Mouse (Mus musculus): Measurements from ENCODE around the gene Stat4.
A peak's percentile ranks its signal among the peaks of the same experiment; 100 is the strongest.
"Not testable (repeated sequence)": the region's sequence is repeated elsewhere in the genome, so short reads cannot be mapped to it uniquely, and the experiment has no call there.

Gene Stat4

DNA sequence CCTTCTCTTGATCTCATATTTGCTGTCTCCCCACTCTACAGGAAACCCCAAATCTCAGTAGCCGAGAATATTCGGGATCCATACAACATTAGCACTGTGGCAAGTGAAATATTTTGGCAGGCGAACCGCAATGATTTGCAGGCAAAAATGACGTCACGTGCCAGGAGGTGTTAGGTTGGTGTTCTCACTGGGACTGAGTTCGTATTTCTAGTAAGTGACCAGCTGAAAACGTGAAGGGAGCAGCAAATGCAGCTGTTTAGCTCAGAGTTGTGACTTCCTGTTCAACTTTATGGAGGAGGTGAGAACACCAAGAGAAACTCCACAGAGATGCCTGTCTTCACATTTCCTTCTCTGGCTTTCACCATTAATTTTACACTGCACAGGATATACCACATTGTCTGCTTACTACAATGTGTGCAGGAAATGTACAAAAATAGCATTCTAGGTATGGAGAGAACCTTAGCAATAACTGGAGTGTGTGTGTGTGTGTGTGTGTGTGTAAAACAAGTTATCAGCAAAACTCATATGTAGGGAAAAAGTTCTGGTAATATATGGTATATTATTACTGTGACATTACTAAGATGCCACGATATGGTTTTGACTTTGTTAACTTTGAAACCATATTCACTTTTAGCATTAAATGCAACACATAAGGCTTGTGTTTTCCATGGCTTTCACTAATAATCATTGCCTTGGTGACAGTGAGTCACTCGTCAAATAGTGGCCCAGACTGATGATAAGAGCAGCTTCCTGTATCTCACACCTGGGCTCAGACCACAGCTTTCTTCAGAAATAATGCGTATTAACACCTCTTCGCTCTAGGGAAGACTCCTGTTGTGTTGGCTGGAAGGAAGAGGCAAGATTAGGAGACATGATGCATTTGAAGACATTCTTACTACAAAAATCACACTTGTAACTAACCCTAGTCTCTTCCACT, 48.1 kb downstream of the Stat4 start:
- no peak for DNase-seq

DNA sequence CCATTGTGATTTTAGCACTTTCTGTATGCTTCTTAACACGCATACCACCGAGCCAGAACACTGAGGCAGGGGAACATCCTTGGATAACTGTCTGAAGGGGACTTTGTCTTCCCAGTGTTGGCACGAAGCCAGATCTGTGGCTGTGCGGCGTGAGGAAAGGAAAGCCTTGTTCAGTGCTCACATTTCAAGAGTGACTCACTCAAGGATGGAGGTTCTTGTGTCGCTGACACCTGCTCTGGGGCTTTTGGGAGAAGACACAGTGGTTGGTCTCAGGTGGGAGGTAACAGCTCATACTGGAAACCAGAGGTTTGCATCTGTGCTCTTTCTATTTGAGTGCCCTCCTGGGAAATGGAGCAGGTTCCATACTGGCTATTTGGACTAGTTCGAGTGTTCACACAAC, 52.2 kb downstream of the Stat4 start:
- peak in 1 of 2 experiments; percentile 42 for DNase-seq

DNA sequence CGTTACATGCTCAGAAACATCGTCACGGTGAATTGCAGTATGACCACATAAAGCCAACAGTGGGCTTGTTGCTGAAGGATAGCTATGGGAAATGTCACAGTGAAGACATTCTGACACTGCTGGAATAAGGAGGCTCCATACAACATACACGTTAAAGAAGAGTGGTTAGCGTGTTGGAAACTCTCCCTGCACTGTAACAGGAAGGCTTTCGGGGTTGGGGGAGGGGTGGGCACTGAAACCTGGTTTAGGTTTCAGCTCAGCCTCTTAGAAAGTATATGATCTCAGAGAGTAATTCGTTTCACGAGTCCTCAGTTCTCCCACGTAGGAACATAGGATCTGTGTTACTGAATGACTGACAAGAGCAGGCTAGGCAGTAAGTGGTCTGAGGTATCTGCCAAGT, 52.7 kb downstream of the Stat4 start:
- DNase-seq = no peak

DNA sequence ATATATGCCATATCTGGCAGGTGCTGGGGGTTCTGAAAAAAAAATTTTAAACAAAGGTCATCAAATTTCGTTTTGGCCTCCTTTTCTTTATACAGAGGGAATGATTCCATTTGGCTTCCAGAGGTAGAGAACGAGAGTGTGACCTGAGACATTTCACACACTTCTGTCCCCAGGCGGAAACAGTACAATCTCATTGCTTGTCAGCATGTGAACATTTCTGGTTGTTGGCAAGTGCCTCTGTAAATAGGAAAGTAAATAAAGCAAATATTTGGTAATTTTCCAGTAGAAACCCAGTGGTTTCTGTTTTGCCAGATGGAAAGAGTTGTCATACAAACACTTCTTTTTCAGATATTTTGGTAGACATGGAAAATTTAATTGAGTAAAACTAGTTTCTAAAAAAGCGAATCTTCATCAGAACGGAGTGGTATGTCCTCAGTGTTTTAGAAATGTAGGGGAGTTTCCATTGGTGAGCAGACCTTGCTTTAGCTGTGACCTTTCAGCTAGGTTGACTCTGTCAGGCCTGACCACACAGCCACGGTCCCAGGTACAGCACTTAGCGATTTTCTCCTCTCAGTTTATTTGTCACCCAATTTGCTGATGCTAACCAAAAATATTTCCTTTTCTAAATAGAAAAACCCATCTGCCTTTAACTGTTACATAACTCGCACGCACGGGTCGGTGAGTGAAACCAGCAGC, 53.6 kb downstream of the Stat4 start:
- no peak for DNase-seq

DNA sequence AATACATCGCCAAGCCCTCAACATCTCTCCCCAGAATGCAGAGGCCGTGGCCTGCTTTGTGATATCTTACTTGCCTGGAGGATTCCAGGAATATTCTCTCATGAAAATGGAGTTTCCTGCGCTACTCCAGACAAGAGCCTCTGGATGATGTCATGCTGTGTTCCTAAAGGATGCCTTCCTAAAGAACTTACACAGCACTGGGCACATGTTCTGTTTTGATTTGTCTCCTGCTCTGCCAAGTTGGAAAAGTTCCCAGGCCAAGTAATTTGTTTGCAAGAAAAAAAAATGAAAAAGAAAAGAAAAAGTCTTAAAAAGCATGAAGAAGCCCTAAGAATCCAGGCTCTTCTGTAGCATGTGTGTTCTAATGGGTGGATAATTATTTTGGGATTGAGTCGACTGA, 56.2 kb downstream of the Stat4 start:
- no peak for DNase-seq

DNA sequence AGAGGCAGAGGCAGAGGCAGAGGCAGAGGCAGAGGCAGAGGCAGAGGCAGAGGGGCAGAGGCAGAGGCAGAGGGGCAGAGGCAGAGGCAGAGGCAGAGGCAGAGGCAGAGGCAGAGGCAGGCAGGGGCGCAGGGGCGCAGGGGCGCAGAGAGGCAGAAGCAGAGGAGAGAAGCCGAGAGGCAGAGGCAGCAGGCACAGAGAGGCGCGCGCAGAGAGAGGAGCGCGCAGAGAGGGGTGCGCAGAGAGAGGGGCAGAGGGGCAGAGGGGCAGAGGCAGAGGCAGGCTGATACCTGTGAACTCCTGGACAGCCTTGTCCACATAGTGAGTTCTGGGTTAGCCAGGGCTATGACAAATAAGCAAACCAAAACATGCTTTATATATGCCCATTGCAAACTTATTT, 59.9 kb downstream of the Stat4 start:
- DNase-seq = not testable (repeated sequence)

DNA sequence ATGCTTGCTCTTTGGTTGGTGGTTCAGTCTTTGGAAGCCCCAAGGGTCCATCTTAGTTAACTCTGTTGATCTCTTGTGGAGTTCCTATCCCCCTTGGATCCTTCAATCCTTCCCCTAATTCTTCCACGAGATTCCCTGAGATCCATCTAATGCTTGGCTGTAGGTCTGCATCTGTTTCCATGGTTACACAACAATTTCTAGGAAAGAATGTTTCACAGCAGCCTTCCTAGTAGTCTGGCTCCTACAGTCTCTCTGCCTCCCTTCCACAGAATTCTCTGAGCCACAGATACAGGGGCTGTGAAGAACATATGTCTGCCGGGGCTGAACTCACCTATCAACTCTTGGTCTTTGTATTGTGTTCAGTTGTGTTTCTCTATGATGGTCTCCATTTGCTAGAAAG, 61.8 kb downstream of the Stat4 start:
- DNase-seq = no peak

DNA sequence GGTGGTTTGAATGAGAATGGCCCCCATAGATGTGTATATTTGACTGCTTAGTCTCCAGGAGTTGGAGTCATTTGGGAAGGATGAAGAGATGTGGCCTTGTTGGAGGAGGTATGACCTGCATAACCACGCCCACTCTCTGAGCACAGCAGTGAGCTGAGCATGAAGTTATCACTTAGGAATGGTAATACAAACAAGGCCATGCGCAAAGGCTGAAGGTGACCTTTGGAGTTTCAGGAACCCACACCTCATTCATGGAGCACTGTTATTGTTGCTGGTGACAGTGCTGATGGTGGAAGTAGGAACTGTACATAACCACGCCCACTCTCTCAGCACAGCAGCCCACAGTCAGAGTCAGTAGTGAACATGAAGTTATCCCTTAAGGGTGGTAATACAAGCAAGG, 62.9 kb downstream of the Stat4 start:
- DNase-seq = no peak

DNA sequence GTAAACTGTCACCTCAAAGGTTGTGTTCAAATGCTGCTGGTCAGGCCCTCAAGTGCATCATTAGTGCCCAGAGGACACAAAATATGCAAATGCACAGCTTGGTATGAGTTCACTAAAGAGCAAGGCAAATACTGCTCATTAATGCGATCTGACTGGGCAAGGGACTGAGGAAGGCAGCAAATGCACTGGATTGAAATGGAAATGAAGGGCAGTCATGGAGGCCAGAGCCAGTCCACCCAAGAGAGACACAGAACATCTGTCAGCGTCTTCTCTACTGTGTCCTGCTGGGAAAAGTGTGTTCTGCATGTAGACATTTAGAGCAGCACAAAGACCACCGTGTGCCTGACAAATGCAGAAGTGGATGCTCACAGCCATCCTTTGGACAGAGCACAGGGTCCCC, 64.6 kb downstream of the Stat4 start:
- no peak for DNase-seq

DNA sequence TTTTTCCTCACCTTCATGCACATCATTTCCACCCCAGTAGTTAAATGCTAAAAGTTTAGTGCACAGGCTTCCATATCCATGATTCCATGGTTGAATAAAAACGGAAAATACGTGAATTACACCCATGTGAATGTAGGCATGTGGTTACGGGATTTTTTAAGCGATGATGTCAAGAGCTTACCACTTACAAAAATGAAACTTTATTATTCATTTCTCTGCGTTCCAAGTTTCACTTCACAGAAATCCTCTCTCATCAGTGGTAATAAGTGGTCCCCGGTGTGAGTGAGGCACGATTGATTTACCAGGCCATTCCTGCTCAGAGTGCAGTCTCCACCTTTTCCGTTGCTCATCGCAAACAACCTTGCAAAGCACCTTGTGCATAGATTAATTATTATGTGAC, 66.0 kb downstream of the Stat4 start:
- no peak for DNase-seq

DNA sequence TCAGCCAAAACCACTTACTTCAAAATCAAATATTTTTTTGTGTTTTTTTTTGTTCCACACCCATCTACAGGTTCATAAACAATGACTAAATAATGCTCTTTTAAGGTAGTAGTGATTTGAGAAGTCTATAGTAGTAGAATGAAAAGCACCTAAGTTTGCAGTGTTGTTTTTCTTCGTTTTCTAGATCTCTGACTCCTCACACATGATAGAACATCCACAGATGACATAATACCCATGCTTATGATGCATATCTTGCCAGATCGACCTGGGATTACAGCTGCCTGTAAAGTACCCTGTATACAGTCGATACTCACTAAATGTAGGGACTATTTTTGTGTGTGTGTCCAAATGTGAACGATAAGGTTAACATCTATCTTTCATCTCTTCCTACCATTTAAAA, 69.0 kb downstream of the Stat4 start:
- DNase-seq = no peak

DNA sequence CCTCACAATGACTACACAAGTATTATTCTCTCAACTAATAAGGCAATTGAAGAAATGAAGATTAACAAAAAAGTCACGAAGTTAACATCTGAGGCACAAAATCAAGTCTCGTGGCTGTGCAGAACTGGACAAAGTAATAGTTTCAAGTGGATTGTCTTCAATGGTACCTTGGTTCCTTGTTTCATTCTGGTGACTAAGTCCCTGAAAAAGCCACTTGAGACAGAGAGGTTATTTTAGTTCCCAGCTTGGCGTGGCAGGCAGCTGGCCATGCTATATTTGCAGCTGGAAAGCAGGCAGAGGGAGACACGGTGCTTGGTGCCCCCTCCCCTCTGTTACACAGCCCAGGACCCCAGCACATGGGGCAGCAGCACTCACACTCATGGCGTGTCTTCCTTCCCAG, 70.2 kb downstream of the Stat4 start:
- DNase-seq = no peak

DNA sequence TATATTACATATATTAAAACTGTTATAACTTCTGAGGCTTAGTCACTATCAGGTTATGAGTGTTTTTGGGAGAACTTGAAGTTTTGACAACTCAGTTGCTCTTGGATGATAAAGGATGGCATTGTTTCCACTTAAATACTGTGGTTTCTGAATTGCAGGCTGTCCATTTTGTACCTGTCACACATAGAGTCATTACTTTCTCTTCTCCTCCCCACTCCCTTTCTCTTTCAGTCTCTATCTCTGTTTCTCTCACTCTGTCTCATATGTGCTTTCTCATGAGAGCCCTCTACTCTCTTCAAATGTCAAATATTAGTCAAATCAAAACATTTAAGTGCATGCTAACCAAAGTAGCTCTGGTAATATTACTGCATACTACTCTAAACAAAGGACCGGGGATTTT, 79.3 kb downstream of the Stat4 start:
- no peak for DNase-seq

DNA sequence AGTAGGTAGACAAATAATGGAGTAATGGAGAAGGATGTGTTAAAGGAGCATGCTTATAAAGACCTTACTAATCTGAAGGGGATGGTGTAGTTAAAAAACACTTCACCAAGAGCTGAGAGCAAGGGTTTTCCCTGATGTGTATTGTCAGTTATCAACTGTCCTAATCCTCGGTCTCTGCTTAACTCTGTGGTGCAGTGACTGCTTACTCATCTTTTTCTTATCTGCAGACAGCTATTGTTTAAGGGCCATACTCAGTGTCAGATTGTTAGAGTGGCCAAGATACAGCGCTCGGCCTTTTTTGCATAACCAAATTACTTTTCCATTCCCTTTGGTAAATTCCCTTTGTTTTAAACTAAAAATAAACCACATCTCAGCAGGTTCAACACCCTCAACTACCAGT, 79.7 kb downstream of the Stat4 start:
- DNase-seq = no peak

DNA sequence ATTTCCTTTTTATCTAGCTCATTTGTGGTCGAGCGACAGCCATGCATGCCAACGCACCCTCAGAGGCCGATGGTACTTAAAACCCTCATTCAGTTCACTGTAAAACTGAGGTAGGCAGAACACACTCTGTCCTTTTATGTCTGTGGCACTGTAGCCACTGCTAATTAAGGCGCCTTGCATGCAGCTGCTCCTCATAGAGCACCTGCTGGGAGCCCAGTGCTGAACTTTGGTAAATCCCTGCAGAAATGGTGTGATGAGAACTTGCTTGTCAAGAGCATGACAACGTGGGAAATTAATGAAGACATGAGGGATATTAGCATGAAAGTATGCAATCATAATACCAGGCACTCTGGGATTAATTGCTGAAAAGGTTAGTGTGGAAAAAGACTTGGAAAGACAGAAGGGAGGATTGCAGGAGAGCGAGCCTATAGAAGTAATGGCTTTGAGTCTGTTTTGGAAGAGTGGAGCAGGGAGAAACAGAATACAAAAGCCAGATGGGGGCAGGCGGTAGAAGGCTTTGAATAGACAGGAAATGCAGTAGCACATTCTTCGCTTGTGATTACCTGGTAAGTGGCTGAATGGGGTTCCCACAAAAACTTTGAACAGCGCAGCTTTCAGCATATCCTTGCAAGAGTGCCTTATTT, 92.9 kb downstream of the Stat4 start:
- DNase-seq = no peak

DNA sequence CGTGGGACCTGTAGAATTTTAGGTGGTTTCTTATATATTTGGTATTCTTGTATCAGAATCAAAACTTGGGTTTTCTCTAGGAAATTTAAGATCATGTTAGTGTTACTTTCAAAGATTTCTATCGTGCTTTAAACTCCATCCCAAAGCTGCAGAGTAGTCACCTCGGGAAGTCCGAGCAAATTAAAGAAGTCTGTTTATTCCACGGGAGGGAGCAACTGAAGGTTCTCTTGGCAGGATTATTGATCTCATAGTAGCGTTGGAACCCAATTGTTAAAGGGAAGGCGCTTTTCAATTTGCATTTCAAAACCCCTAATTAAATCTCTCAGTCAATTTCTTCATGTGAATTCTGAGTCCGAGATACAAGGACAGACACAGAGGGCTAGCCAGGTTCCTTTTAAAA, 93.4 kb downstream of the Stat4 start:
- DNase-seq = no peak

DNA sequence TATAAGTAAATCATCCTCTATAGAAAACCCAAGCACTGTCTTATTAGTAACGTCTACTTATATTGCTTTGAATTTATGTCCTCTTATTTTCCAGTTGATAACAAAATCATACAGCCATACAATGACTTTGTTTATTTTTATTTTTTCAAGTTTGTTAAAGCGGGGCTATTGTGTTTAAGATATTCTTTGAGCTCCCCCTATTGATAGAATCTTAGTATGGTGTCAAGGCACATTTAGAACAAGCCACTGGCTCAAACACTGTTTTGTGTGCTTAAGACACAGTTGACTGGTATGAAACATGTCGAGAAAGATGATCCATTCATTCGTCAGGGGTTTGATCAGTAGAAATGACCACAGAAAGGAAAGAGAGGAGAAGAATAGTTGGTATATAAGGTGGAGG, 99.3 kb downstream of the Stat4 start:
- DNase-seq = no peak

DNA sequence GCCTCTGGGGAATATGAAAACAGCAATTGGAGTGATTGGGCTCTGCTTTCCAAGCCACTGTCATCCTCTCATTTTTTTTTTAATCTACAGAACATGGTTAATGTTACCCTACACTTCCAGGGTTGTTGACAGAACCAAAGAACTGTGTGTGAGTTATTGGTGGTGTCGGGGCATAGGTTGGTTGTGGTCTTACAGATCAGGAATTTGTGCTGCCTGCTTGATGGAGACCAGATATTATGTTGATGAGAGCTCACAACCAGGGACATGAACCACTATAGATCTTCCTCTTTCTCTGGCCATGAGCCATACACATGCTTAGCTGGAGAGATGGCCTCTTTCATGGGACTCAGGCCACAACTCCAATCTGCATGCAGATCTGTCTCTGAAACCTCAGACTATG, 100.2 kb downstream of the Stat4 start:
- DNase-seq = no peak

DNA sequence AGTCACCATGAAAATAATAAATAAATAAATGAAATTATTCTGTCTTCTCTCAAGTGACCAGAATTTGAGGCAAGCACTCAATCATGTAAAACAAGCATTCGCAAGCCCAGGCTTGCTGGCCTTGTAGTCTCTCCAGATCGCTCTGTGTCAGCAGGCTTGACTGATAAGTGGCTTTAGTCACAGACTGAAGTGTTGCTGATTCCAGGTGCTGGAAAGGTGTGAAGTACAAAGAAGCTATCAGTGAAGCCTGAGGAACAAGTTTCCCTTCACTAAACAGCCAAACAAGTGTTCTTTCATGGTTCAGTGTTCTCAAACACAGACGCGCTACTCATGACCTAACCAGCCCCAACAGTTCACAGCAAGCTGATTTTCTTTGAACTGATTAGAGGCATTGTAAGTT, 101.7 kb downstream of the Stat4 start:
- no peak for DNase-seq

DNA sequence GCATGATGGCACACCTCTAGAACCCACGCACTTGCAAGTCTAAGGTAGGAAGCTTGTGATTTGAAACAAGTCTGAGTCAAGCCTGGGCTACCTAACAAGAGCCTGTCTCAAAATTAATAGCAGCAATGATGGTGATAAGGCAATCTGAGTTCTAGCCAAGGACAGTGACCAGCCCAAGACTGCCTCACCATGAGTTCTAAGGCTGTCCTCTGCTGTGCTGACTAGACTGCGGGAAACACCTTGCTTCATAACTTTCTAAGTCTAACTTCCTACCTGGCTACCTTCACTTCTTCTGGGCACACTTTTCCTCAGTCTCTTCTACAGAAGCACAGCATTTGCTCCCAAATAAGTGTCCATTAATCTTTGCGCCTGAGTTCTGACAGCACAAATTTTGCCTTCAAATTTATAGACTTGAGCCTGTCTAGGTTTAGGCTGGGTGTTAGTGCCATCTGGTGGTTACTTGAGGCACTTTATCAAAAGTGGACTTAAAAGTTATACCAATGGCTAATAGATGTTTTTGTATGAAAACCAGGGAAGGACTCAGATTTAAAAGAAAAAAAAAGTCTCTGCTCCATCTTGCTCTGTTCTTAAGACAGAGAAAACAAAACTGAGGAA, 111.8 kb downstream of the Stat4 start:
- peak; percentile 49 to 64 for DNase-seq

DNA sequence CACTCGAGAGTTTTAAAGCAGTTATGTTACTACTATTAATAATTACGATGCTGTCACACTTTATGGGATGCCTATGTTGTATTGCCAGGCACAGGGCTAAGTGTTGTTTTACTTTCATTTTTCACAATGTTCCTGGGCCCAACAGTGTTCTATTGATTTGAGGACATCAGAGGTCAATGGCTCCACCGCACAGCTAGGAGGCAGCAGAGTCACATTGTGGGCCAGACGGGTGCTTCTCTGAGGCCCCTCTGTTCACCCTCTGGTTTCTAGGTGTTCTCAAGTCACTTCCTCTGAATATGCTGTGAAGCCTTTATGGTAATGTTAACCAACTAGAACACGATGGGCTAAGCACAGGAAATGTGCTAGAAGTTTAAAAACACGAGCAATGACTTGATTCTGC, 113.5 kb downstream of the Stat4 start:
- peak in 1 of 2 experiments; percentile 38 for DNase-seq

DNA sequence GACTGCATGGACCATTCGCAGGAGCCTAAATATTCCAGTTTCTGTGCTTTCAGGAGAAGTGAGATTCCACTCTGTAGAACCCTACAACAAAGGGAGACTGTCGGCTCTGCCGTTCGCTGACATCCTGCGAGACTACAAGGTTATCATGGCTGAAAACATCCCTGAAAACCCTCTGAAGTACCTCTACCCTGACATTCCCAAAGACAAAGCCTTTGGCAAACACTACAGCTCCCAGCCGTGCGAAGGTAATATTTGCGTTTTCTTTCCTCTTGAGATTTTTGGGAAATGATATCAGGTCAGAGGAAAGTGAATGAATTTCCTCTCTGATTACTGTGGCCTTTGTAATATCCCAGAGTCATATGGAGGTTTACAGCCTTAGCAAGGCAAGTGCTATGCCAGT, 115.8 kb downstream of the Stat4 start:
- DNase-seq = no peak

DNA sequence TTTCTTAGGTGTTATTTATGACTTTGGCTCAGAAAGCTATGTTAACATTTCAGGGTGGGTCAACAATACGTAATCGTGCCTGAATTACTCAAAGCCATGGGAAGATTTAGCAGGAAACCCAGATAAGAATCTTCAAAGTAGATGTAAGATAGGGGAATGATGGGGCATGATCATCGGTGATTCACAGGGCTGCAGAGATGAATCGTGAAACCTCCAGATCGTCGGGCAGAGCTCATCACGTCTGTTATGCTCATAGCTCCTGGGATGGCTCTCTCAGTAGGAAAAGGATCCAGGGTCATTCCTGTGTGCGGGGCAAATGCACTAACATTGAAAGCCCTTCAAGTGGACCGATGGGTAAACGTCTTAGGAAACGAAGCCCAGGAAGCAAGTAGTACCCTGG, 120.3 kb downstream of the Stat4 start:
- no peak for DNase-seq

All from kidney, postnatal 36 days (tissue).